Mouse (Mus musculus) gastrocnemius, postnatal 10 days (tissue): ENCODE results near the gene Tex21. TPM values are rescaled to one million over a fixed set of nuclear protein-coding genes. Genes with fewer than 3 reads are reported as not detected.

Experiments
- DNase-seq: peaks from one replicate; pipeline ENCODE4 v3.0.0; 2021; ENCODE audit warnings: mixed read lengths
- long read RNA-seq, 2 experiments: library from polyadenylated mRNA; stranded (forward); transcript quantifications; one replicate each; pipeline ENCODE4 v2.0.0; 2021
- total RNA-seq, 2 experiments: library from RNA; stranded (reverse); gene quantifications; 2 replicates each; pipeline ENCODE4 v1.2.3; 2021

The Tex21 gene
- not detected for total RNA-seq
- long read RNA-seq, experiment 1: 0 reads
- long read RNA-seq, experiment 2: 0 reads

GRCm38 (mm10) chr12:76246646-76247045 is at the start of gene Tex21:
TSS of gene Tex21 (minus strand) at chr12:76246746.
- DNase-seq: no peak

GRCm38 (mm10) chr12:76293192-76293591 is 46.6 kb upstream of the Tex21 start:
- peak; percentile 76 for DNase-seq

GRCm38 (mm10) chr12:76290271-76290670 is 43.7 kb upstream of the Tex21 start:
- DNase-seq: no peak

- no peak for DNase-seq
These were observed 42.9 kb upstream of the Tex21 start for GRCm38 (mm10) chr12:76289428-76289827.

GRCm38 (mm10) chr12:76288494-76288893 is 41.9 kb upstream of the Tex21 start:
- DNase-seq: no peak

GRCm38 (mm10) chr12:76287986-76288385 is 41.4 kb upstream of the Tex21 start:
- DNase-seq: no peak

GRCm38 (mm10) chr12:76285418-76285817 is 38.9 kb upstream of the Tex21 start:
- DNase-seq: no peak

GRCm38 (mm10) chr12:76282532-76283173 is 36.1 kb upstream of the Tex21 start:
- no peak for DNase-seq

- no peak for DNase-seq
These were observed 35.6 kb upstream of the Tex21 start for GRCm38 (mm10) chr12:76282132-76282531.

- DNase-seq: no peak
These were observed 34.6 kb upstream of the Tex21 start for GRCm38 (mm10) chr12:76281111-76281660.

- DNase-seq: no peak
These were observed 34.0 kb upstream of the Tex21 start for GRCm38 (mm10) chr12:76280556-76280955.

- DNase-seq: no peak
These were observed 31.7 kb upstream of the Tex21 start for GRCm38 (mm10) chr12:76278209-76278608.

GRCm38 (mm10) chr12:76272610-76273524 is 26.3 kb upstream of the Tex21 start:
- no peak for DNase-seq

- DNase-seq: no peak
These were observed 25.0 kb upstream of the Tex21 start for GRCm38 (mm10) chr12:76271516-76271915.

- no peak for DNase-seq
These were observed 22.6 kb upstream of the Tex21 start for GRCm38 (mm10) chr12:76269196-76269595.

- DNase-seq: no peak
These were observed 22.1 kb upstream of the Tex21 start for GRCm38 (mm10) chr12:76268686-76269085.

- DNase-seq: no peak
These were observed 20.3 kb upstream of the Tex21 start for GRCm38 (mm10) chr12:76266875-76267274.

- no peak for DNase-seq
These were observed 18.5 kb upstream of the Tex21 start for GRCm38 (mm10) chr12:76265001-76265400.

GRCm38 (mm10) chr12:76264325-76264965 is 17.9 kb upstream of the Tex21 start:
- peak; percentile 37 for DNase-seq

- no peak for DNase-seq
These were observed 17.3 kb upstream of the Tex21 start for GRCm38 (mm10) chr12:76263876-76264275.

- DNase-seq: no peak
These were observed 16.4 kb upstream of the Tex21 start for GRCm38 (mm10) chr12:76262918-76263317.

- no peak for DNase-seq
These were observed 15.0 kb upstream of the Tex21 start for GRCm38 (mm10) chr12:76261556-76261955.

- no peak for DNase-seq
These were observed 14.1 kb upstream of the Tex21 start for GRCm38 (mm10) chr12:76260673-76261072.
